Mouse (Mus musculus): Measurements from ENCODE around the gene Yy1. TPM values are rescaled to one million over a fixed set of nuclear protein-coding genes. Genes with fewer than 3 reads are reported as not detected.
A peak's percentile ranks its signal among the peaks of the same experiment; 100 is the strongest.

Gene Yy1
- total and polyA plus RNA-seq, 3 experiments = 34.9 to 62.4 (median 52.1) TPM

GRCm38 (mm10) chr12:108757717-108758257 lies 35.0 kb upstream of the Yy1 start (continued):
- TF ChIP-seq BHLHE40 (IDR thresholded peaks at IDR 0.05; ENCODE audit: borderline replicate concordance, low read depth, low read length) (peak; percentile 72), UBTF (IDR thresholded peaks at IDR 0.05; ENCODE audit: borderline replicate concordance, insufficient read depth, low read depth, low read length) (no peak), POLR2A (IDR thresholded peaks at IDR 0.05; ENCODE audit: control insufficient read depth in 1 of 2, insufficient read depth in 1 of 2, low read depth in 1 of 2, low read length in 2 of 2, poor library complexity in 1 of 2) (peak; percentile 48 to 74; a peak in 3 of 4 replicates), TAL1 (IDR thresholded peaks at IDR 0.05; ENCODE audit: low read length) (no peak), MAX (IDR thresholded peaks at IDR 0.05; ENCODE audit: low read length) (peak; percentile 98), NELFE (IDR thresholded peaks at IDR 0.05; ENCODE audit: low read depth, low read length) (peak; percentile 37; the same call in 1 of the 2 replicates)

DNA sequence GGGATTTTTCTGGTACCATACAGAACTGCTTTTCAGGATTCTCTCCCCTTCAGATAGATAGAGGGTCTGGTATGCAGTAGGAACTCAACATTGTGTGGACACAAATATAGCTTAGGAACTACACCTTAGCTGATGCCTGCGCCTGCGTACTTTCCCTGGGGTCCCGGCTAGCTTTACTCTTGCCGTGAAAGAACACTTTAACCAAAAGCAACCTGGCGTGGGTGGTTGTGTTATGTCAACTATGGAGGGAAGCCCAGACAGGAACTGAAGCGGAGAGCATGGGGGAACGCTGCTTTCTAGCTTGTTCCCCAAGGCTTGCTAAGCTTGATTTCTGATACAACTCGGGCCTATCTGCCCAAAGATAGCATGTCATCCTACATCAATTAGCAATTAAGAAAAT lies 34.5 kb upstream of the Yy1 start:
- peaks cover 3 to 26% of the 10 kb centered on the region in 2 experiments for H3K4me1 ChIP-seq (ENCODE audit: control insufficient read depth in 1 of 2, insufficient read depth in 2 of 2, low read length in 2 of 2)
- TF ChIP-seq TCF12 (IDR thresholded peaks at IDR 0.05; ENCODE audit: low read depth, low read length) (0 out of 2 replicates have a peak, but pooled peaks have one; percentile 0), MXI1 (IDR thresholded peaks at IDR 0.05; ENCODE audit: low read depth, low read length) (0 out of 2 replicates have a peak, but pooled peaks have one; percentile 32), MEF2A (IDR thresholded peaks at IDR 0.05; ENCODE audit: extremely low read depth, insufficient replicate concordance, low read depth, low read length, poor library complexity, severe bottlenecking) (no peak)
- peak overlapping the region; percentile 49 for H3K9ac ChIP-seq (ENCODE audit: control insufficient read depth, low read depth, low read length, poor library complexity, severe bottlenecking)
- H3K27ac ChIP-seq (ENCODE audit: control insufficient read depth, low read depth, low read length) = no peak overlapping the region
- no peaks in the 10 kb centered on the region for H3K27me3 ChIP-seq (ENCODE audit: control insufficient read depth in 1 of 2, insufficient read depth in 2 of 2, low read length in 2 of 2)
- no peaks in the 10 kb centered on the region for H3K79me2 ChIP-seq (ENCODE audit: control insufficient read depth, insufficient read depth, low read length, poor library complexity)
- peaks cover 0 to 17% of the 10 kb centered on the region in 2 experiments; a peak in 2 of 4 replicates for H3K36me3 ChIP-seq (ENCODE audit: control insufficient read depth in 1 of 2, insufficient read depth in 2 of 2, low read length in 2 of 2)
- no peak for DNase-seq (ENCODE audit: low read depth, low spot score)
- H3K9me3 ChIP-seq (replicated peaks; ENCODE audit: insufficient read depth, low read length) = no peaks in the 10 kb centered on the region
- H3K4me3 ChIP-seq (ENCODE audit: control insufficient read depth in 1 of 2, insufficient read depth in 1 of 2, low read depth in 2 of 2, low read length in 2 of 2) = peak overlapping the region; percentile 37 to 43

DNA sequence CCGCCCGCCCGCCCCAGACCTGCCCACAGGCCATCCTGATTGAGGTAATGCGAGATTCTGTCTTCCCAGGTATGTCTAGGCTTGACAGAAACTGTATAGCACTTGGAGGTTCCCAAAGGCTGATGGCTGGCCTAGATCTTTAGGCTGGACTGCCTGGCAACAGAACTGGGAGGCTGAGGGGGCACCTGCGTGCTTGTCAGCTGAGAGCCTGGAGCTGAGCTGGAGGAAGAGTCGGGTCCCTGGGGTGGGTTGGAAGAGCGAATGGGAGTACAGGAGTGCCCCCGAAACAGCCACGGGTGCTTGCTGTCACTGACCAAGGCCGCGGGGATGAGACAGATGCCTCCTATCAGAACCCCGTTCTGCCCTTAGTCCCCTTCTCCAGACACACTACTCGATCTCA lies 34.1 kb upstream of the Yy1 start:
- TF ChIP-seq RCOR1 (IDR thresholded peaks at IDR 0.05; ENCODE audit: low read depth, low read length) (no peak), SIN3A (IDR thresholded peaks at IDR 0.05; ENCODE audit: low read length) (no peak), ZKSCAN1 (IDR thresholded peaks at IDR 0.05; ENCODE audit: low read depth, low read length) (no peak), USF1 (IDR thresholded peaks at IDR 0.05; ENCODE audit: low read depth, low read length) (no peak), MAZ (IDR thresholded peaks at IDR 0.05; ENCODE audit: low read depth, low read length) (no peak), EP300 (IDR thresholded peaks at IDR 0.05; ENCODE audit: low read depth in 1 of 2, low read length in 2 of 2) (no peak), TAL1 (IDR thresholded peaks at IDR 0.05; ENCODE audit: low read length) (no peak), USF2 (IDR thresholded peaks at IDR 0.05; ENCODE audit: borderline replicate concordance in 1 of 2, insufficient read depth in 1 of 2, low read depth in 1 of 2, low read length in 2 of 2) (no peak), RAD21 (IDR thresholded peaks at IDR 0.05; ENCODE audit: low read depth, low read length) (no peak), KAT2A (conservative IDR thresholded peaks at IDR 0.05; ENCODE audit: low read depth, low read length) (no peak), MAX (IDR thresholded peaks at IDR 0.05; ENCODE audit: low read length) (no peak), UBTF (IDR thresholded peaks at IDR 0.05; ENCODE audit: borderline replicate concordance, insufficient read depth, low read depth, low read length) (no peak), CTCF (IDR thresholded peaks at IDR 0.05 in 2 of 3, conservative IDR thresholded peaks at IDR 0.05 in 1 of 3; ENCODE audit: control insufficient read depth in 1 of 3, insufficient read depth in 1 of 3, low read depth in 2 of 3, low read length in 3 of 3, poor library complexity in 1 of 3, severe bottlenecking in 1 of 3) (no peak)
- Histone ChIP-seq H3K36me3 (ENCODE audit: control insufficient read depth in 1 of 2, insufficient read depth in 2 of 2, low read length in 2 of 2) (peaks cover 0 to 17% of the 10 kb centered on the region in 2 experiments; a peak in 2 of 4 replicates), H3K4me1 (ENCODE audit: control insufficient read depth in 1 of 2, insufficient read depth in 2 of 2, low read length in 2 of 2) (peaks cover 3 to 29% of the 10 kb centered on the region in 2 experiments), H3K27me3 (ENCODE audit: control insufficient read depth in 1 of 2, insufficient read depth in 2 of 2, low read length in 2 of 2) (no peaks in the 10 kb centered on the region), H3K4me3 (ENCODE audit: control insufficient read depth in 1 of 2, insufficient read depth in 1 of 2, low read depth in 2 of 2, low read length in 2 of 2) (no peak overlapping the region), H3K27ac (ENCODE audit: control insufficient read depth, low read depth, low read length) (no peak overlapping the region), H3K9ac (ENCODE audit: control insufficient read depth, low read depth, low read length, poor library complexity, severe bottlenecking) (no peak overlapping the region), H3K9me3 (replicated peaks; ENCODE audit: insufficient read depth, low read length) (no peaks in the 10 kb centered on the region), H3K79me2 (ENCODE audit: control insufficient read depth, insufficient read depth, low read length, poor library complexity) (no peaks in the 10 kb centered on the region)
- no peak for DNase-seq (ENCODE audit: low read depth, low spot score)
